Mouse (Mus musculus) testis, adult 10 weeks (tissue): Measurements from ENCODE around the gene C5ar1. TPM values are rescaled to one million over a fixed set of nuclear protein-coding genes. Genes with fewer than 3 reads are reported as not detected.

Experiments used
- polyA plus RNA-seq: library from polyadenylated mRNA; stranded (reverse); fragments of 350-450 nt; fragmentation: Illumina TruSeq; extraction: RNeasy Lipid Tissue Mini Kit (QIAGEN cat#74804); gene quantifications from one replicate; pipeline ENCODE4 v1.2.3, GENCODE M21; 2014; ENCODE audit warnings: low read depth, low replicate concordance

Gene C5ar1
- polyA plus RNA-seq: 0.28 TPM

GRCm38 (mm10) chr7:16259110-16259590 is at the start of gene C5ar1:
TSS of gene C5ar1 (minus strand) at chr7:16259540.

GRCm38 (mm10) chr7:16308093-16308492 is 48.8 kb upstream of the C5ar1 start, which contains the start of gene Bbc3:
TSS of gene Bbc3 (plus strand) at chr7:16308393.

GRCm38 (mm10) chr7:16286026-16286961 is 27.0 kb upstream of the C5ar1 start, which contains the start of gene Ccdc9:
TSS of gene Ccdc9 (minus strand) at chr7:16286795.

GRCm38 (mm10) chr7:16273081-16273765 is 13.9 kb upstream of the C5ar1 start, which contains the start of gene Inafm1:
TSS of gene Inafm1 (minus strand) at chr7:16273617.

GRCm38 (mm10) chr7:16244067-16244466 is 15.3 kb downstream of the C5ar1 start, which contains the start of gene C5ar2:
TSS of gene C5ar2 (minus strand) at chr7:16244154.

GRCm38 (mm10) chr7:16221582-16222272 is 37.6 kb downstream of the C5ar1 start, which contains the start of gene Dhx34:
TSS of gene Dhx34 (minus strand) at chr7:16222037.

Other genes with a start within 250 kb of the C5ar1 start
- 0.15 TPM for gene Bicra, start 211.6 kb downstream of the C5ar1 start, polyA plus RNA-seq
- gene Zfp541, start 197.7 kb downstream of the C5ar1 start, polyA plus RNA-seq: 18.6 TPM
- gene Napa, start 161.1 kb downstream of the C5ar1 start, polyA plus RNA-seq: 32.6 TPM
- 2.6 TPM for gene Kptn, start 139.6 kb downstream of the C5ar1 start, polyA plus RNA-seq
- gene Slc8a2, start 129.7 kb downstream of the C5ar1 start, polyA plus RNA-seq: 2.8 TPM
- not detected for gene Meis3, start 84.5 kb downstream of the C5ar1 start, polyA plus RNA-seq
- 0.32 TPM for gene Dhx34, start 37.5 kb downstream of the C5ar1 start, polyA plus RNA-seq
- not detected for gene C5ar2, start 15.4 kb downstream of the C5ar1 start, polyA plus RNA-seq
- 1.8 TPM for gene Inafm1, start 14.1 kb upstream of the C5ar1 start, polyA plus RNA-seq
- 18.3 TPM for gene Ccdc9, start 27.3 kb upstream of the C5ar1 start, polyA plus RNA-seq
- not detected for gene Bbc3, start 48.9 kb upstream of the C5ar1 start, polyA plus RNA-seq
- gene Sae1, start 128.3 kb upstream of the C5ar1 start, polyA plus RNA-seq: 62.7 TPM
- gene Zc3h4, start 141.4 kb upstream of the C5ar1 start, polyA plus RNA-seq: 3.0 TPM
- not detected for gene Tmem160, start 193.2 kb upstream of the C5ar1 start, polyA plus RNA-seq
- gene Npas1, start 218.2 kb upstream of the C5ar1 start, polyA plus RNA-seq: not detected